Mouse (Mus musculus) heart, embryonic 11.5 days (tissue): ENCODE data around the gene Grrp1. TPM values are rescaled to one million over a fixed set of nuclear protein-coding genes. Genes with fewer than 3 reads are reported as not detected.
A peak's percentile ranks its signal among the peaks of the same experiment; 100 is the strongest.

Source experiments
- ATAC-seq: fragments of 200-750 bp; cut with Nextera tagmentation; replicated peaks from 2 replicates; pipeline ENCODE4 v1.8.0; 2017; ENCODE audit warnings: moderate library complexity; ENCODE audit not compliant: insufficient number of reproducible peaks, low FRiP score, low TSS enrichment
- H3K27ac ChIP-seq: fragments of 300-500 bp; sonication (generic); 2 replicates; pipeline ENCODE4 v1.5.1; 2014; ENCODE audit warnings: mild to moderate bottlenecking, low read depth, low read length
- H3K27me3 ChIP-seq: fragments of 300-500 bp; sonication (generic); 2 replicates; pipeline ENCODE4 v1.6.1; 2014; ENCODE audit warnings: mild to moderate bottlenecking, low read length, mixed read lengths; ENCODE audit not compliant: control insufficient read depth, insufficient read depth
- H3K36me3 ChIP-seq: fragments of 300-500 bp; sonication (generic); 2 replicates; pipeline ENCODE4 v1.6.1; 2014; ENCODE audit warnings: mild to moderate bottlenecking, low read length, moderate library complexity, mixed read lengths; ENCODE audit not compliant: control insufficient read depth, insufficient read depth
- H3K4me1 ChIP-seq: fragments of 300-500 bp; sonication (generic); 2 replicates; pipeline ENCODE4 v1.6.1; 2014; ENCODE audit warnings: low read length; ENCODE audit not compliant: control insufficient read depth, insufficient read depth
- H3K4me2 ChIP-seq: fragments of 300-500 bp; sonication (generic); 2 replicates; pipeline ENCODE4 v1.6.1; 2014; ENCODE audit warnings: mild to moderate bottlenecking, moderate library complexity
- H3K4me3 ChIP-seq: fragments of 300-500 bp; sonication (generic); 2 replicates; pipeline ENCODE4 v1.5.1; 2014; ENCODE audit warnings: low read depth, low read length
- H3K9ac ChIP-seq: fragments of 300-500 bp; sonication (generic); 2 replicates; pipeline ENCODE4 v1.6.1; 2014; ENCODE audit warnings: mild to moderate bottlenecking, low read depth, low read length, moderate library complexity
- H3K9me3 ChIP-seq: fragments of 300-500 bp; sonication (generic); replicated peaks from 2 replicates; pipeline ENCODE4 v1.6.1; 2016; ENCODE audit warnings: low read length; ENCODE audit not compliant: control insufficient read depth
- WGBS: fragments of 180-500 bp; shearing (Covaris S2); extraction: QIAGEN DNeasy Blood & Tissue Kit; methylation state at CpG from one replicate; pipeline ENCODE4 v1.1.7; 2014; ENCODE audit not compliant: insufficient replicate concordance; 5-methylcytosine and 5-hydroxymethylcytosine counted together
- polyA plus RNA-seq: library from polyadenylated mRNA; unstranded; fragments of >200 nt; fragmentation: Nextera tagmentation; extraction: Ambion mirVana; gene quantifications from 2 replicates; pipeline ENCODE4 v1.2.1, GENCODE M21; 2014

Grrp1 gene
- polyA plus RNA-seq, 1 experiment from 2014 or later = 3.7 TPM

GRCm38 (mm10) chr4:134243516-134244250, 10.2 kb downstream of the Grrp1 start, which contains the start of gene E130218I03Rik:
E130218I03Rik (plus strand) TSS chr4:134243662.
- ATAC-seq = no peak
- H3K9ac ChIP-seq = no peak within 1 kb of the TSS
- no peak within 1 kb of the TSS for H3K27ac ChIP-seq
- peak within 1 kb of the TSS; percentile 97 for H3K4me2 ChIP-seq
- peaks cover 8% of the 10 kb centered on the region; the same call in 1 of the 2 replicates for H3K4me1 ChIP-seq
- peak within 1 kb of the TSS; percentile 87 for H3K4me3 ChIP-seq
- WGBS = 91% methylated on average over 17 of the region's 17 CpGs
- H3K9me3 ChIP-seq = no peaks in the 10 kb centered on the region
- no peaks in the 10 kb centered on the region for H3K36me3 ChIP-seq
- peaks cover 26% of the 10 kb centered on the region for H3K27me3 ChIP-seq

- WGBS = 14% methylated on average over 10 of the region's 10 CpGs
- Histone ChIP-seq H3K4me3 (peak overlapping the region; percentile 41), H3K9ac (no peak overlapping the region), H3K4me1 (peaks cover 7% of the 10 kb centered on the region), H3K27me3 (peaks cover 21% of the 10 kb centered on the region), H3K9me3 (no peaks in the 10 kb centered on the region), H3K36me3 (no peaks in the 10 kb centered on the region), H3K4me2 (peak overlapping the region; percentile 80), H3K27ac (no peak overlapping the region)
- ATAC-seq = no peak
These were observed 15.2 kb downstream of the Grrp1 start for GRCm38 (mm10) chr4:134238686-134239085.

GRCm38 (mm10) chr4:134238279-134238651, 15.6 kb downstream of the Grrp1 start, which contains the start of gene Cnksr1:
Cnksr1 (minus strand) TSS chr4:134238399.
- H3K9ac ChIP-seq = peak within 1 kb of the TSS; percentile 40; the same call in 1 of the 2 replicates
- 4% methylated on average over 18 of the region's 18 CpGs for WGBS
- peak within 1 kb of the TSS; percentile 41 for H3K4me3 ChIP-seq
- peak within 1 kb of the TSS; percentile 80 for H3K4me2 ChIP-seq
- H3K4me1 ChIP-seq = peaks cover 7% of the 10 kb centered on the region
- H3K9me3 ChIP-seq = no peaks in the 10 kb centered on the region
- H3K27me3 ChIP-seq = peaks cover 21% of the 10 kb centered on the region
- no peaks in the 10 kb centered on the region for H3K36me3 ChIP-seq
- H3K27ac ChIP-seq = no peak within 1 kb of the TSS
- peak; percentile 39; the same call in 1 of the 2 replicates for ATAC-seq

- Histone ChIP-seq H3K36me3 (no peaks in the 10 kb centered on the region), H3K4me1 (peaks cover 7% of the 10 kb centered on the region), H3K27ac (no peak overlapping the region), H3K4me2 (peak overlapping the region; percentile 80), H3K9ac (peak overlapping the region; percentile 40; the same call in 1 of the 2 replicates), H3K4me3 (peak overlapping the region; percentile 41), H3K27me3 (peaks cover 24% of the 10 kb centered on the region), H3K9me3 (no peaks in the 10 kb centered on the region)
- 17% methylated on average over 18 of the region's 19 CpGs for WGBS
- ATAC-seq = no peak
These were observed 16.2 kb downstream of the Grrp1 start for GRCm38 (mm10) chr4:134237582-134238278.

GRCm38 (mm10) chr4:134234876-134235275, 19.0 kb downstream of the Grrp1 start:
- H3K27me3 ChIP-seq = peaks cover 24% of the 10 kb centered on the region
- ATAC-seq = no peak

GRCm38 (mm10) chr4:134230431-134230830, 23.5 kb downstream of the Grrp1 start:
- Histone ChIP-seq H3K36me3 (no peaks in the 10 kb centered on the region), H3K4me3 (no peak overlapping the region), H3K4me1 (0 out of 2 replicates have a peak, but pooled peaks cover 3% of the 10 kb centered on the region), H3K4me2 (no peak overlapping the region), H3K27ac (no peak overlapping the region), H3K27me3 (peaks cover 5% of the 10 kb centered on the region; the same call in 1 of the 2 replicates), H3K9me3 (no peaks in the 10 kb centered on the region), H3K9ac (no peak overlapping the region)
- WGBS = 25% methylated on average over 8 of the region's 8 CpGs
- no peak for ATAC-seq

More at GRCm38 (mm10) chr4:134234876-134235275, 19.0 kb downstream of the Grrp1 start:
- Histone ChIP-seq H3K9me3 (no peaks in the 10 kb centered on the region), H3K27ac (no peak overlapping the region), H3K36me3 (no peaks in the 10 kb centered on the region), H3K4me1 (peaks cover 10% of the 10 kb centered on the region), H3K4me2 (no peak overlapping the region), H3K4me3 (no peak overlapping the region), H3K9ac (no peak overlapping the region)
- 65% methylated on average over 5 of the region's 5 CpGs for WGBS

- 0 out of 2 replicates have a peak, but pooled peaks cover 3% of the 10 kb centered on the region for H3K4me1 ChIP-seq
- H3K9me3 ChIP-seq = no peaks in the 10 kb centered on the region
- WGBS = 61% methylated on average over 8 of the region's 8 CpGs
- no peak within 1 kb of the TSS for H3K4me3 ChIP-seq
- H3K27me3 ChIP-seq = no peaks in the 10 kb centered on the region
- ATAC-seq = no peak
- H3K4me2 ChIP-seq = no peak within 1 kb of the TSS
- no peak within 1 kb of the TSS for H3K27ac ChIP-seq
- H3K9ac ChIP-seq = no peak within 1 kb of the TSS
- H3K36me3 ChIP-seq = no peaks in the 10 kb centered on the region
These were observed 26.7 kb downstream of the Grrp1 start, which contains the start of gene Catsper4 for GRCm38 (mm10) chr4:134227194-134227593. Catsper4 (minus strand) TSS chr4:134227383.

- Histone ChIP-seq H3K36me3 (no peaks in the 10 kb centered on the region), H3K9me3 (no peaks in the 10 kb centered on the region), H3K4me3 (no peak overlapping the region), H3K4me1 (no peaks in the 10 kb centered on the region), H3K27me3 (no peaks in the 10 kb centered on the region), H3K9ac (no peak overlapping the region), H3K4me2 (no peak overlapping the region), H3K27ac (no peak overlapping the region)
- ATAC-seq = no peak
- 56% methylated on average over 11 of the region's 11 CpGs for WGBS
These were observed 30.9 kb downstream of the Grrp1 start for GRCm38 (mm10) chr4:134222793-134223600.
